Mouse (Mus musculus) lung, embryonic 16.5 days (tissue): ENCODE data around the gene 1700088E04Rik. TPM values are rescaled to one million over a fixed set of nuclear protein-coding genes. Genes with fewer than 3 reads are reported as not detected.

Experiments
- ATAC-seq: fragments of 200-750 bp; cut with Nextera tagmentation; 2 replicates; pipeline ENCODE4 v1.8.0; 2017; ENCODE audit warnings: low read depth, mild to moderate bottlenecking, moderate library complexity
- H3K27ac ChIP-seq: fragments of 300-500 bp; sonication (generic); 2 replicates; pipeline ENCODE4 v1.5.1; 2014; ENCODE audit warnings: mild to moderate bottlenecking, control low read depth, low read length
- H3K27me3 ChIP-seq: fragments of 300-500 bp; sonication (generic); 2 replicates; pipeline ENCODE4 v1.6.1; 2014; ENCODE audit warnings: low read depth, low read length, mixed read lengths; ENCODE audit not compliant: control insufficient read depth, insufficient read depth
- H3K36me3 ChIP-seq: fragments of 300-500 bp; sonication (generic); 2 replicates; pipeline ENCODE4 v1.6.1; 2014; ENCODE audit warnings: low read length; ENCODE audit not compliant: control insufficient read depth, insufficient read depth
- H3K4me1 ChIP-seq: fragments of 300-500 bp; sonication (generic); replicated peaks from 2 replicates; pipeline ENCODE4 v1.6.1; 2014; ENCODE audit warnings: low read length, mixed read lengths; ENCODE audit not compliant: control insufficient read depth, insufficient read depth
- H3K4me2 ChIP-seq: fragments of 300-500 bp; sonication (generic); 2 replicates; pipeline ENCODE4 v1.6.1; 2014; ENCODE audit warnings: low read depth, low read length, control low read depth
- H3K4me3 ChIP-seq: fragments of 300-500 bp; sonication (generic); 2 replicates; pipeline ENCODE4 v1.5.1; 2014; ENCODE audit warnings: mild to moderate bottlenecking, low read length, control low read depth
- H3K9ac ChIP-seq: fragments of 300-500 bp; sonication (generic); 2 replicates; pipeline ENCODE4 v1.6.1; 2014; ENCODE audit warnings: low read length, control low read depth
- H3K9me3 ChIP-seq: fragments of 300-500 bp; sonication (generic); 2 replicates; pipeline ENCODE4 v1.6.1; 2016; ENCODE audit warnings: low read length; ENCODE audit not compliant: control insufficient read depth
- WGBS: fragments of 180-500 bp; shearing (Covaris S2); extraction: QIAGEN DNeasy Blood & Tissue Kit; methylation state at CpG from one replicate; pipeline ENCODE4 v1.1.7; 2014; 5-methylcytosine and 5-hydroxymethylcytosine counted together
- polyA plus RNA-seq: library from polyadenylated mRNA; unstranded; fragments of >200 nt; fragmentation: Nextera tagmentation; extraction: Ambion mirVana; gene quantifications from 2 replicates; pipeline ENCODE4 v1.2.1, GENCODE M21; 2015

Gene 1700088E04Rik
- polyA plus RNA-seq, 1 experiment from 2014 or later: 16.3 TPM

DNA sequence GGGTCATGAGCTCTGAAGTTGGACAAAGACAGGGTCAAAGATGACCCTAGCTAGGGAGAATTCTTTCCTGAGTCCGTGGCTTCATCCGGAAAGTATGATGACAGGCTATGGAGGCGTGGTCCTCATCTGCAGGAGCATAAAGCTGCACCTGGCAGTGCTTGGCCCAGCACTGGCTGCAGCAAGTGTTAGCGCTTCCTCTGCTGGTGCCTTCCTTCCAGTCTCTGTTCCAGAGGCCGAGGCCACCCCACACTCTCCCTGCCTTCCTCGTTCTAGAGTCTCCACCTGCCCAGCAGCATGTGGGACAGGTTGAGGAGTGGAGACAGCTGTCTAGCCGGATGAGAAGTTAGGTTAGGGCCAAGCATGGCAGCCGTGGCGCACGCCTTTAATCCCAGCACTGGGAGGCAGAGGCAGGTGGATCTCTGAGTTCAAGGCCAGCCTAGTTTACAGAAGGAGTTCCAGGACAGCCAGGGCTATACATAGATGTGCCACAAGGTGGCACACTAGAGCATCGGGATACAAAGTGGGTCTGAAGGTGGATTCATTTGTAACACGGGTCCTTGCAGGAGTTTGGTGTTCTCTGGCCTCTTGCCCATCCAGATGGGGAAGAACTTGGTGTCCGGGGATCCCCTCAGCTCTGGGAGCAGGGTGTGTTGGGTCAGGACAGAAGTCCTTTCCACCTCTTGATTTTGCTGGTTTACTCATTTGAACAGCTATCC is 14.7 kb downstream of the 1700088E04Rik start:
- no peak for ATAC-seq
- Histone ChIP-seq H3K4me1 (peaks cover 11% of the 10 kb centered on the region), H3K4me2 (no peak overlapping the region), H3K4me3 (no peak overlapping the region), H3K9ac (no peak overlapping the region), H3K9me3 (peaks cover 4% of the 10 kb centered on the region; the same call in 1 of the 2 replicates), H3K36me3 (peaks cover 44% of the 10 kb centered on the region), H3K27me3 (no peaks in the 10 kb centered on the region), H3K27ac (no peak overlapping the region)
- WGBS: 73% methylated on average over 13 of the region's 13 CpGs

- whole genome bisulfite sequencing: 78% methylated on average over 10 of the region's 10 CpGs
- H3K4me1 ChIP-seq: no peaks in the 10 kb centered on the region
- no peak overlapping the region for H3K4me3 ChIP-seq
- H3K9me3 ChIP-seq: peaks cover 4% of the 10 kb centered on the region; the same call in 1 of the 2 replicates
- H3K36me3 ChIP-seq: peaks cover 35% of the 10 kb centered on the region
- no peak for ATAC-seq
- H3K4me2 ChIP-seq: no peak overlapping the region
- H3K9ac ChIP-seq: no peak overlapping the region
- H3K27ac ChIP-seq: no peak overlapping the region
- H3K27me3 ChIP-seq: no peaks in the 10 kb centered on the region
Measured at GRCm38 (mm10) chr15:79124331-79124875, 16.6 kb downstream of the 1700088E04Rik start.

DNA sequence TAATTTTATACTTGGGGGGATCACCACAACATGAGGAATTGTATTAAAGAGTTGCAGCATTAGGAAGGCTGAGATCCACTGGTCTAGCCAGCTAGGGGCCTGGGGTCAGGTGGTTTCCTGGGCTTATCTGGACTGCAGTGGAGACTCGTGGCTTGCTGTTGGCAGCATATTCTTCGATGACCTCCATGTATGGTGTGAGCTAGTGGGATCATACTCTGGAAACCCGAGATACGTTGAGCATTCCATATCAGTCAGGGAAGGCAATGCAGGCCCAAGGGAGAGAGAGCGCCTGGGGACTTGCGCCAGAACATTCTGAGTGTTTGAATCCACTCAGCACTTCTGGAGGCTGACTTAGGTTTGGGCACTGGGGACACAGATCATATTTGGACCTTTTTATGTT is 17.3 kb downstream of the 1700088E04Rik start:
- no peak overlapping the region for H3K27ac ChIP-seq
- H3K9ac ChIP-seq: no peak overlapping the region
- peaks cover 37% of the 10 kb centered on the region for H3K36me3 ChIP-seq
- H3K4me3 ChIP-seq: no peak overlapping the region
- H3K4me2 ChIP-seq: no peak overlapping the region
- peaks cover 4% of the 10 kb centered on the region; the same call in 1 of the 2 replicates for H3K9me3 ChIP-seq
- H3K4me1 ChIP-seq: no peaks in the 10 kb centered on the region
- ATAC-seq: no peak
- WGBS: 76% methylated on average over 6 of the region's 6 CpGs
- H3K27me3 ChIP-seq: no peaks in the 10 kb centered on the region

DNA sequence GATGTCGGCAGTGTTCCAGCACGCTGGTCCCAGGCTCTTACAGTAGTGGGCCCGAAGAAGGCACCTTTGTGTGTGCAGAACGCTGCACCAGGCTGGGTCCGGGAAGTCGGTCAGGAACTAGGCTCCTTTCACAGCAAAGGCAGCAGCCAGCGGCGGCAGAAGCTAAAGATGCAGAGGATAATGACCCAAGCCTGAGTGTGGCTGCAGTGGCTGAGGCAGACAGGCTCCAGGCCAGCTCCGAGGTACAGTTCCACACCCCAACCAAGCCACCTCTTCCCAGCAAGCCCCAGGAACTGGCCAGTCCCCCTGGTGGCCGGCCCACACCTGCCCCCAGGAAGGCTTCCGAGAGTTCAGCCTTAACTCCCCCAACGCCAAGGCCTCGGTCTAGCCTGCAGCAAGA is 18.5 kb downstream of the 1700088E04Rik start:
- Histone ChIP-seq H3K36me3 (peaks cover 28% of the 10 kb centered on the region), H3K27ac (no peak overlapping the region), H3K27me3 (no peaks in the 10 kb centered on the region), H3K4me2 (no peak overlapping the region), H3K9me3 (no peaks in the 10 kb centered on the region), H3K4me1 (no peaks in the 10 kb centered on the region), H3K9ac (no peak overlapping the region), H3K4me3 (no peak overlapping the region)
- no peak for ATAC-seq
- 87% methylated on average over 13 of the region's 13 CpGs for WGBS

- H3K27me3 ChIP-seq: no peaks in the 10 kb centered on the region
- no peak overlapping the region for H3K27ac ChIP-seq
- H3K4me3 ChIP-seq: no peak overlapping the region
- H3K9me3 ChIP-seq: no peaks in the 10 kb centered on the region
- no peaks in the 10 kb centered on the region for H3K4me1 ChIP-seq
- no peak overlapping the region for H3K9ac ChIP-seq
- 87% methylated on average over 4 of the region's 4 CpGs for WGBS
- H3K4me2 ChIP-seq: no peak overlapping the region
- no peak for ATAC-seq
- H3K36me3 ChIP-seq: peaks cover 23% of the 10 kb centered on the region
Measured at GRCm38 (mm10) chr15:79122119-79122518, 18.9 kb downstream of the 1700088E04Rik start.

DNA sequence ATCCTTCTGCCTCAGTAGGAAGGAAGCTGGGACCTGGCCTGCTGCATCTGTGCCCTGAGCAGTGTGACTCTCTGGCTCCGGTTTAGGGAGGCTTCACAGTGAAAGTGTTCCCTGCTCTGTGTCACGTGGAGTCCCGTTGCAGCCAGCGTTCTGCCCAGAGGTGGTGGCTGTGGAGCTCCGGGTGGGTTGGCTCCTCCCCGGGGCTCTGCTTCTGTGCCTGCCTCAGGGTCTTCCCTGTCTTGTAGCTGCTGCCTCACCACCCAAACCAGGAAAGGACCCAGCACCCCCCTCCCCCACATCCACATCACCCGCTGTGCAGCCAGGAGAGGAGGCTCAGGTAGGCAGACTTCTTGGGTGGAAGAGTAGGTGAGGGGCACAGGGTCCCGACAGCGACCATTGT is 21.6 kb downstream of the 1700088E04Rik start:
- peaks cover 4% of the 10 kb centered on the region; the same call in 1 of the 2 replicates for H3K4me1 ChIP-seq
- no peaks in the 10 kb centered on the region for H3K9me3 ChIP-seq
- H3K27me3 ChIP-seq: no peaks in the 10 kb centered on the region
- no peak for ATAC-seq
- H3K4me3 ChIP-seq: no peak overlapping the region
- WGBS: 77% methylated on average over 9 of the region's 9 CpGs
- peaks cover 25% of the 10 kb centered on the region for H3K36me3 ChIP-seq
- H3K4me2 ChIP-seq: no peak overlapping the region
- no peak overlapping the region for H3K9ac ChIP-seq
- H3K27ac ChIP-seq: no peak overlapping the region

DNA sequence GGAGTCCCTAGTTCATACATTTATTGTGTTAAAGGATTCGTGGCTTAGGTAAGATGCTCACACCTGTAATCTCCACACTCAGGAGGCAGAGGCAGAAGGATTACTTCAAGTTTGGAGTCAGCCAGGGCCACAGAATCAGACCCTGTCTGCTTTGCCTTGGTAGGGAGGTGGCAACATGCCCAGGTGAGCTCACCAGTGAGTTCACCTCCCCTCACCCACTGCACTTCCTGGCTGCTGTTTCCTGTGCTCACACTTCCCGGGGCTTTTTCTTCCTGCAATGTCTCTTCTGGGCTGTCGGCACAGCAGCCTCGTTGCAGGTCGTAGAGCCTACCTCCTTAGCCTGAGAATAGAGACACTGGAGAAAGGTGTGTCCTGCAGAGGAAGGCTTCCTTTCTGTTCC is 25.8 kb downstream of the 1700088E04Rik start:
- WGBS: 49% methylated on average over 5 of the region's 5 CpGs
- H3K36me3 ChIP-seq: peaks cover 15% of the 10 kb centered on the region
- no peak overlapping the region for H3K4me2 ChIP-seq
- no peak overlapping the region for H3K27ac ChIP-seq
- no peak overlapping the region for H3K9ac ChIP-seq
- no peak overlapping the region for H3K4me3 ChIP-seq
- H3K4me1 ChIP-seq: peaks cover 15% of the 10 kb centered on the region
- H3K27me3 ChIP-seq: no peaks in the 10 kb centered on the region
- ATAC-seq: no peak
- no peaks in the 10 kb centered on the region for H3K9me3 ChIP-seq

- peaks cover 13% of the 10 kb centered on the region for H3K36me3 ChIP-seq
- H3K27ac ChIP-seq: peak overlapping the region; percentile 28; the same call in 1 of the 2 replicates
- H3K9ac ChIP-seq: no peak overlapping the region
- ATAC-seq: peak; percentile 8; the same call in 1 of the 2 replicates
- H3K4me2 ChIP-seq: no peak overlapping the region
- H3K9me3 ChIP-seq: no peaks in the 10 kb centered on the region
- 31% methylated on average over 4 of the region's 4 CpGs for WGBS
- peaks cover 24% of the 10 kb centered on the region for H3K4me1 ChIP-seq
- no peak overlapping the region for H3K4me3 ChIP-seq
- no peaks in the 10 kb centered on the region for H3K27me3 ChIP-seq
Measured at GRCm38 (mm10) chr15:79111774-79112173, 29.3 kb downstream of the 1700088E04Rik start.

- H3K4me1 ChIP-seq: peaks cover 24% of the 10 kb centered on the region
- WGBS: 76% methylated on average over 2 of the region's 2 CpGs
Measured at GRCm38 (mm10) chr15:79110528-79110927, 30.5 kb downstream of the 1700088E04Rik start.

More at GRCm38 (mm10) chr15:79110528-79110927, 30.5 kb downstream of the 1700088E04Rik start:
- Histone ChIP-seq H3K9ac (no peak overlapping the region; the same call in 1 of the 2 replicates), H3K27me3 (no peaks in the 10 kb centered on the region), H3K4me3 (peak overlapping the region; percentile 87), H3K9me3 (no peaks in the 10 kb centered on the region), H3K36me3 (peaks cover 13% of the 10 kb centered on the region), H3K4me2 (peak overlapping the region; percentile 80), H3K27ac (no peak overlapping the region)
- no peak for ATAC-seq
